Mouse (Mus musculus): ENCODE results near the gene Atp8a1. TPM values are rescaled to one million over a fixed set of nuclear protein-coding genes. Genes with fewer than 3 reads are reported as not detected.
A peak's percentile ranks its signal among the peaks of the same experiment; 100 is the strongest.

Gene Atp8a1
- polyA plus RNA-seq, 1 experiment from 2014 or later: 17.9 TPM

- Histone ChIP-seq H3K36me3 (ENCODE audit: control insufficient read depth, insufficient read depth, low read length) (no peaks in the 10 kb centered on the region), H3K4me3 (ENCODE audit: low read depth, low read length) (no peak overlapping the region), H3K27ac (ENCODE audit: low read depth) (no peak overlapping the region), H3K4me2 (ENCODE audit: low read length) (no peak overlapping the region), H3K9ac (ENCODE audit: low read length) (no peak overlapping the region), H3K4me1 (replicated peaks; ENCODE audit: control insufficient read depth, insufficient read depth, low read length) (peaks cover 3% of the 10 kb centered on the region; the same call in 1 of the 2 replicates), H3K27me3 (replicated peaks; ENCODE audit: control insufficient read depth, insufficient read depth, low read length) (no peaks in the 10 kb centered on the region), H3K9me3 (ENCODE audit: control insufficient read depth, low read length) (no peaks in the 10 kb centered on the region)
- ATAC-seq (replicated peaks; ENCODE audit: low FRiP score, low TSS enrichment, low read depth) (no peak), DNase-seq (ENCODE audit: low spot score) (peak; percentile 51)
- 28% methylated on average over 10 of the region's 10 CpGs for WGBS
Observed at GRCm38 (mm10) chr5:67633831-67634268, 213.4 kb downstream of the Atp8a1 start.

DNA sequence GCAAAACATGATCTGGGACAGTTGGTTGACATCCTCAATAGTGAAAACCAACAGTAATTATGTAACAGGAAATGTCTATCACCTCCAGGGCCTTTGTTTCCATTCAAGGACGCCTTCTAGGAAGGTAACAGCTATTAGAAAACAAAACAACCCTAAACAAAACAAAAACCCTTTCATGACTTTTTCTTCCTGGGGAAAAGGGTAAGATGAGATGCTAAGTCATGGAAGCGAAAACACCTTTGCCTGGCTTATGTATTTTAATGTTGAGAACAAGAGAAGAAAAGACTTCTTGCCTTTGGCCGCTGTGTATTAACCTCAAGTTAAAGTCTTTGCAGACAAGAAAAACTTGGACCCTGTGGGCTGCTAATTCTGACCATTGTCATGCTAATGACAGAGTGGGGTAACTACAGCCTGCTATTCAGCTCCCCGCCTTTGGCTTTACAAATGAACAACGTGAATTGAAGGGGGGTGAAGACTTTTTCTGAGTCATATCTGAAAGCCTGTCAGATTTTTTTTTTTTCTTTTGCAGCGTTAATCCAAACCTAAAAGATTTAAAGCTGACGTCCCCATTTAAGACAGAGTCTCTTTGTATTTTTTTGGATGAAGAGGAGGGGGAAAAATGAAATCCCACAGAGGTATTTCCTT, 214.0 kb downstream of the Atp8a1 start:
- Histone ChIP-seq H3K4me2 (ENCODE audit: low read length) (no peak overlapping the region), H3K4me3 (ENCODE audit: low read depth, low read length) (no peak overlapping the region), H3K27ac (ENCODE audit: low read depth) (no peak overlapping the region), H3K27me3 (replicated peaks; ENCODE audit: control insufficient read depth, insufficient read depth, low read length) (no peaks in the 10 kb centered on the region), H3K9me3 (ENCODE audit: control insufficient read depth, low read length) (no peaks in the 10 kb centered on the region), H3K4me1 (replicated peaks; ENCODE audit: control insufficient read depth, insufficient read depth, low read length) (peaks cover 3% of the 10 kb centered on the region; the same call in 1 of the 2 replicates), H3K36me3 (ENCODE audit: control insufficient read depth, insufficient read depth, low read length) (no peaks in the 10 kb centered on the region), H3K9ac (ENCODE audit: low read length) (no peak overlapping the region)
- 43% methylated on average over 7 of the region's 7 CpGs for WGBS
- DNase-seq (ENCODE audit: low spot score) (peak; percentile 33), ATAC-seq (replicated peaks; ENCODE audit: low FRiP score, low TSS enrichment, low read depth) (no peak)

DNA sequence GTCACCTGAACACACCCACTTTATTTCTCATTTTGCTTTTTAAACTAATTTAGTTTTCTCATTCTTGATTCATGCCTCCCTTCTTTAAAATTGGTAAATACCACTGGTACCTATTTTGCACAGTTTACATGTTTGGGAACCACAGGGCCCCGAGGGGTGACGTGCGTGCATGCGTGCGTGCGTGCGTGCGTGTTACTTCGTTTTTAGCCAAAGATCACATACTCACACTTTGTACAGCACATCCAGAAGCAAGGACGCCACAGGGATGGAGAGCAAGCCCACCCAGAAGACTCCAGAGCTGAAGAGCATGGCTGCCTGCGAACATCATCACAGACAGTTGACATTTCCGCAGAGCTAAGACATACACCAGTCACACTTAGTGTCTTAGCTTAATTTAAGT, 216.0 kb downstream of the Atp8a1 start:
- H3K27me3 ChIP-seq (replicated peaks; ENCODE audit: control insufficient read depth, insufficient read depth, low read length): no peaks in the 10 kb centered on the region
- peaks cover 3% of the 10 kb centered on the region; the same call in 1 of the 2 replicates for H3K4me1 ChIP-seq (replicated peaks; ENCODE audit: control insufficient read depth, insufficient read depth, low read length)
- ATAC-seq (replicated peaks; ENCODE audit: low FRiP score, low TSS enrichment, low read depth): no peak
- peak; percentile 34 for DNase-seq (ENCODE audit: low spot score)
- H3K36me3 ChIP-seq (ENCODE audit: control insufficient read depth, insufficient read depth, low read length): no peaks in the 10 kb centered on the region
- H3K27ac ChIP-seq (ENCODE audit: low read depth): no peak overlapping the region
- WGBS: 87% methylated on average over 12 of the region's 12 CpGs
- no peaks in the 10 kb centered on the region for H3K9me3 ChIP-seq (ENCODE audit: control insufficient read depth, low read length)
- no peak overlapping the region for H3K9ac ChIP-seq (ENCODE audit: low read length)
- no peak overlapping the region for H3K4me3 ChIP-seq (ENCODE audit: low read depth, low read length)
- no peak overlapping the region for H3K4me2 ChIP-seq (ENCODE audit: low read length)

DNA sequence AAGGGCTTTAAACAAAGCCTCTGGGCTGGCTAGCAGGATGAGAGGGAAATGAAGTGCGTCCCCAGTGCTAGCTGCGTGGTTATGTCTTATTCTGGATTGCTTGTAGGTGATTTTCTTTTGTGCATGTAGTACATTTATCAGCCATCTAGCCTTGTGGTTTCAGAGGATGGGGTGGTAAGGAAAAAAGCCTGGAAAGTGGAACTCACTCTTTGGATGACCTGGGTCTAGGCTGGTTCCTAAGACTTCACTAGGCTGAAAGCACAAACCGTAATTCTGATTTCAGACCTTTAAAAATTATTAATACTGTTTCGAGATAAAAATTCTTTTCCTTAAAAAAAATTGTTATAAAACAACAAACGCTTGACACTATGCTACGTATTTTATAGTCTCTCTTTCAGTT, 217.4 kb downstream of the Atp8a1 start:
- Histone ChIP-seq H3K9me3 (ENCODE audit: control insufficient read depth, low read length) (no peaks in the 10 kb centered on the region), H3K9ac (ENCODE audit: low read length) (no peak overlapping the region), H3K36me3 (ENCODE audit: control insufficient read depth, insufficient read depth, low read length) (no peaks in the 10 kb centered on the region), H3K4me2 (ENCODE audit: low read length) (no peak overlapping the region), H3K27me3 (replicated peaks; ENCODE audit: control insufficient read depth, insufficient read depth, low read length) (no peaks in the 10 kb centered on the region), H3K4me1 (replicated peaks; ENCODE audit: control insufficient read depth, insufficient read depth, low read length) (peaks cover 3% of the 10 kb centered on the region; the same call in 1 of the 2 replicates), H3K4me3 (ENCODE audit: low read depth, low read length) (no peak overlapping the region), H3K27ac (ENCODE audit: low read depth) (no peak overlapping the region)
- ATAC-seq (replicated peaks; ENCODE audit: low FRiP score, low TSS enrichment, low read depth): no peak
- WGBS: 85% methylated on average over 6 of the region's 6 CpGs
- DNase-seq (ENCODE audit: low spot score): peak; percentile 38

- WGBS: 75% methylated on average over 7 of the region's 7 CpGs
- DNase-seq (ENCODE audit: low spot score) (peak; percentile 48), ATAC-seq (replicated peaks; ENCODE audit: low FRiP score, low TSS enrichment, low read depth) (no peak)
- H3K4me3 ChIP-seq (ENCODE audit: low read depth, low read length): no peak overlapping the region
- no peak overlapping the region for H3K27ac ChIP-seq (ENCODE audit: low read depth)
- H3K4me1 ChIP-seq (replicated peaks; ENCODE audit: control insufficient read depth, insufficient read depth, low read length): peaks cover 3% of the 10 kb centered on the region; the same call in 1 of the 2 replicates
- no peaks in the 10 kb centered on the region for H3K27me3 ChIP-seq (replicated peaks; ENCODE audit: control insufficient read depth, insufficient read depth, low read length)
- no peaks in the 10 kb centered on the region for H3K36me3 ChIP-seq (ENCODE audit: control insufficient read depth, insufficient read depth, low read length)
- no peak overlapping the region for H3K9ac ChIP-seq (ENCODE audit: low read length)
- H3K4me2 ChIP-seq (ENCODE audit: low read length): no peak overlapping the region
- no peaks in the 10 kb centered on the region for H3K9me3 ChIP-seq (ENCODE audit: control insufficient read depth, low read length)
Observed at GRCm38 (mm10) chr5:67629440-67629839, 217.8 kb downstream of the Atp8a1 start.

GRCm38 (mm10) chr5:67628180-67628940, 218.9 kb downstream of the Atp8a1 start:
- H3K4me1 ChIP-seq (replicated peaks; ENCODE audit: control insufficient read depth, insufficient read depth, low read length): no peaks in the 10 kb centered on the region
- ATAC-seq (replicated peaks; ENCODE audit: low FRiP score, low TSS enrichment, low read depth) (0 out of 2 replicates have a peak, but pooled peaks have one; percentile 19), DNase-seq (ENCODE audit: low spot score) (peak; percentile 46)
- H3K4me2 ChIP-seq (ENCODE audit: low read length): no peak overlapping the region
- H3K9ac ChIP-seq (ENCODE audit: low read length): no peak overlapping the region
- no peaks in the 10 kb centered on the region for H3K27me3 ChIP-seq (replicated peaks; ENCODE audit: control insufficient read depth, insufficient read depth, low read length)
- WGBS: 56% methylated on average over 9 of the region's 9 CpGs
- H3K9me3 ChIP-seq (ENCODE audit: control insufficient read depth, low read length): no peaks in the 10 kb centered on the region
- no peak overlapping the region for H3K27ac ChIP-seq (ENCODE audit: low read depth)
- H3K4me3 ChIP-seq (ENCODE audit: low read depth, low read length): no peak overlapping the region
- H3K36me3 ChIP-seq (ENCODE audit: control insufficient read depth, insufficient read depth, low read length): no peaks in the 10 kb centered on the region

GRCm38 (mm10) chr5:67621230-67621629, 226.0 kb downstream of the Atp8a1 start:
- Histone ChIP-seq H3K4me1 (replicated peaks; ENCODE audit: control insufficient read depth, insufficient read depth, low read length) (no peaks in the 10 kb centered on the region), H3K4me2 (ENCODE audit: low read length) (no peak overlapping the region), H3K9ac (ENCODE audit: low read length) (no peak overlapping the region), H3K4me3 (ENCODE audit: low read depth, low read length) (no peak overlapping the region), H3K36me3 (ENCODE audit: control insufficient read depth, insufficient read depth, low read length) (no peaks in the 10 kb centered on the region), H3K27ac (ENCODE audit: low read depth) (no peak overlapping the region), H3K9me3 (ENCODE audit: control insufficient read depth, low read length) (no peaks in the 10 kb centered on the region), H3K27me3 (replicated peaks; ENCODE audit: control insufficient read depth, insufficient read depth, low read length) (no peaks in the 10 kb centered on the region)
- DNase-seq (ENCODE audit: low spot score): peak; percentile 16
- 88% methylated on average over 12 of the region's 12 CpGs for WGBS
- no peak for ATAC-seq (replicated peaks; ENCODE audit: low FRiP score, low TSS enrichment, low read depth)

GRCm38 (mm10) chr5:67609520-67609837, 237.8 kb downstream of the Atp8a1 start:
- DNase-seq (ENCODE audit: low spot score): peak; percentile 55
- peak overlapping the region; percentile 55 for H3K4me3 ChIP-seq (ENCODE audit: low read depth, low read length)
- 25% methylated on average over 2 of the region's 2 CpGs for WGBS
- ATAC-seq (replicated peaks; ENCODE audit: low FRiP score, low TSS enrichment, low read depth): no peak
- H3K36me3 ChIP-seq (ENCODE audit: control insufficient read depth, insufficient read depth, low read length): no peaks in the 10 kb centered on the region
- H3K4me2 ChIP-seq (ENCODE audit: low read length): peak overlapping the region; percentile 97
- no peak overlapping the region for H3K27ac ChIP-seq (ENCODE audit: low read depth)
- H3K9me3 ChIP-seq (ENCODE audit: control insufficient read depth, low read length): no peaks in the 10 kb centered on the region
- peaks cover 60% of the 10 kb centered on the region for H3K27me3 ChIP-seq (replicated peaks; ENCODE audit: control insufficient read depth, insufficient read depth, low read length)
- 0 out of 2 replicates have a peak overlapping the region, but pooled peaks have one; percentile 50 for H3K9ac ChIP-seq (ENCODE audit: low read length)
- H3K4me1 ChIP-seq (replicated peaks; ENCODE audit: control insufficient read depth, insufficient read depth, low read length): peaks cover 9% of the 10 kb centered on the region; the same call in 1 of the 2 replicates

Measured in intestine, embryonic 14.5 days (tissue).